Mouse (Mus musculus): Measurements from ENCODE around the gene Icam4.
"Not testable (repeated sequence)": the region's sequence is repeated elsewhere in the genome, so short reads cannot be mapped to it uniquely, and the experiment has no call there.

Icam4 gene

DNA sequence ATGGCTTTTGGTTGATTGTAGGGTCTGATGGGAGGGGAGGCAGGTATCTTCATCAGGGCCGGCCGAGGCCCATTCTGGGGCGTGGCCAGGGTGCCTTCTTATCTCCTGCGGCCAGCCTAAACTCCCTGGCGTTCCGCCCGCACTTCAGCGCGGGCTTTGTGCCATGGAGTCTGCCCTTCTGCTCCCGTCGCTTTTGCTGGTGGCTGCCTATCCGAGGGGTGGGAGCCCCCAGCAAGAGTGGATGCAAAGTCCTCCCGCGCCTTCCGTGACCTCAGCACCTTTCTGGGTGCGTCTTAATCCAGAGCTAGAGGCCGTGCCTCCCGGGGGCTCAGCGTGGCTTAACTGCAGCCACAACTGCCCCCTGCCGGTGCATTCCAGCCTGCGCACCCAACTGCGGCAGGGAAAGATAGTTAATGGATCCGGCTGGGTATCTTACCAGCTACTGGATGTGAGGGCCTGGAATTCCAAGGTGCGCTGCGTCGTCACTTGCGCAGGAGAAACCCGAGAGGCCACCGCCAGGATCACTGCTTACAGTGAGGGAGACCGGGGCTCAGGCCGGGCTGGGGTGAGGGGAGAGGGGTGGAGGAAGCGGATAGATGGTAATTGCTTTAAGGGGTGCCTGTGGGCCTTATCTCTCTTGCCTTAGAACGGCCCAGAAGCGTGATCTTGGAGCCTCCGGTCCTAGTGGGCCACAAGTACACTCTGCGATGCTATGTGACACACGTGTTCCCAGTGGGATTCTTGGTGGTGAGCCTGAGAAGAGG, at the start of gene Icam4:
Gene Icam4, plus strand, starts transcription at position 83 of the 764 bp plus-strand sequence.
- DNase-seq, result peak; percentile 38

DNA sequence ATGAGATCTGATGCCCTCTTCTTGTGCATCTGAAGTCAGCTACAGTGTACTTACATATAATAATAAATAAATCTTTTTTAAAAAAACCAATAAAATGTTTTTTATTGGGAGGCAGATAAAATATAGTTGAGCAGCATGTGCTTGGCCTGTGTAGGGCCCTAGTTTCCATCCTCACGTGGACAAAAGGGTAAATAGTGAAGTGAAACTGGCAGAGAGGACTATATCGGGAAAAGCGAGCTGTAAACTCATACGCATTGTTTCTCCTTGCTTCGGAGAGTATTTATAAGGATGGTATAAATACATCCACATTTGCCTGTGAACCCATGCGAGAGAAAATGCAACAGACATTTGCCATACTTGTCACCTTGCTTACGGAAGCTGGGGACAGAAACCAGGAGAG, 49.4 kb upstream of the Icam4 start:
- DNase-seq, result no peak

DNA sequence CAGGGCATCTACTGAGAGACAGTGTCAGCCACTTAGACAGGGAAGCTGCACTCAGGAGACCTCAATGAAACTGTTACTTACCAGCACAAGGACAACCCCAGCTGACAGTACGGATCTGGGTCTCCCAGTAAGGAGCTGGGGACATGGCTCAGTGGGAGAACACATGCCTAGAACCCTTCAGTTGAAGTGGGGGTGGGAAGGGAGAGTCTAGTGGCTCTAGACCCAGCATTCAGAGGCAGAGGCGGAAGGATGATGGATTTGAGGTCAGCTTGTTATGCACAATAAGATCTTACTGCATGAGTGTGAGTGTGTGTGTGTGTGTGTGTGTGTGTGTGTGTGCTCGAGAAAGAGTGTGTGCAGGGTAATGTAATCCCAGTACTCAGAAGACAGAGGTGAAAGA, 47.0 kb upstream of the Icam4 start:
- DNase-seq, result no peak

DNA sequence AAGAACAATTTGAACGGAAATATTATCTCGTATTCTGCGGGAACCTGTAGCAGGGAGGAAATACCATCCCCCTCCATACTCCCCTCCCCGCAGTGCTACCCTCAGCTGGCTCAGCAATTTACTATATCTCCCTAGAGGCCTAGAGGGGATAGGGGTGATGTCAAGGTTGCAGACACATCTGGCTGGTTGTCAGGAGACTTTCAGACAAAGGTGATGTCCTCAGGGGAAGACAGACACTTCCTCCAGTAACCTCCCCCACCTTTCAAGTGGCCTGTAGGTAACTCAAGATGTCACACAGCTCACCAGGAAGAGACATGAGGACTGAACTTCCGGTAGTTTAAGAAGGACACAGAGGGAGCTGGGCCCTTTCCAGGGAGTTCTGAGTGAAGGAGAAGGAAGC, 46.0 kb upstream of the Icam4 start:
- no peak for DNase-seq

DNA sequence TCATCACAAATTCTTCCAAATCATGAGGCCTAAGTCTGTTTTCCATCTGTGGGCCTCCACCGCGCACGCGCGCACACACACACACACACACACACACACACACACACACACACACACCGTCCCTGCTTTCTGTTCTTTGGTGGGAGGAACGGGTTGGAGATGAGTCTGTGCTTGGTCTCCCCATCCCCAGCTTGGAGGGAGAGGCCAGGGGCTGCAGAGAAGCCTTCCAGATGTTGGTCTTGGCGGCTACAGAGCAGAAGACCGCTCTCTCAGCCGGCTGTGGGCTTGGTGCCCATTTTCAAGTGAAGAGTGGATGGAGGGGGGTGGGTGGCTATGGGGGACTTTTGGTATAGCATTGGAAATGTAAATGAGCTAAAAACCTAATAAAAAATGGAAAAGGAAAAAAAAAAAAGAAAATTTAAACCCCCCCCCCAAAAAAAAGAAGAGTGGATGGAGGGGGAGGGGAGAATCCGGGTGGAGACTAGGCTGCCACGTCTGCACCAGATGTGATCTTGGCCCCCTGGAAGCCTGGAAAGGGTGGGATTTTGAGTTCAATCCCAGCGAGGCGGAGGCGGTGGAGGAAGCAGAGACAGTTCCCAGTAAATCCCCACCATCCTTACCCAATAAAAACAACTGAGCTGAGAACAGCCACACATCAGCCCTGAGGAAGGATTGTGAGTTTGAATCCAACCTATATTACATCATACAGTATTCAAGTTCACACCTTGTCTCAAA, 42.1 kb upstream of the Icam4 start:
- DNase-seq, result no peak

DNA sequence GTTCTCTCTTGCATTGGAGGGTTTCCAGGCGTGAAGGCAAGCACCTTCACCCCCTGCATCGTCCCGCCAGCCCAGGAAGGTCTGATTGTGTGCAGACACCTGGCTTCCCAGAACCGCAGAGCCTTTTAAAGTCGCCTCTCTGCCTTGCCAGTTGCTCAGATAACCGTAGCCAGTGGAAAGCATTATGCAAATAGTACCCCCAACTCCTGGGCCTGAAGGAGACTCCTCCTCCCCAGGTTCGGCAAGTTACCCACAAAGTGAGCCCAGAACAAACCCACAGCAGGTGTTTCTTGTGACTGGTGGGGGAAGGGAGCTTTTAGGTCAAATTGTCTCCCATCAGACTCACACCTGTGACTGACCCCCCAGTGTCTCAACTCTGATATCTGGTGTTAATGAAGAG, 41.2 kb upstream of the Icam4 start:
- no peak for DNase-seq

DNA sequence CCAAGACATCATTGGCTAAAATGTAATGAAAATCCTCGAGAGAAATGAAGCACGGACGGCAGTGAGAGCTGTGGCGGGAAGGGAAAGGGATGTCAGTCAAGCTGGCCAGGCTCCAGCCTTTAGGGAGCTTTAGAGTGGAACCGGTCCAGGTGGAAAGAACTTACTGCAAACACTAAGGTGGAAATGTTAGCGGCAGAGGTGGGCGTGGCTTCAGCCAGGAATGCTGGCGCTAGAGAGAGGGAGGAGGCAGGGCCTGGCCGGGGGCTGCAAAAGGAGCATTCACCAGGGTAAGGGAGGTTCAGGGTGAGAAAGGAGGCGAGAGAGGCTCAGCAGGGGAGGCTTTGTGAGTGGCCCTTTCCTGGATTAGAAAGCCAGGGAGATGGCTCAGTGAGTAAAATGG, 38.3 kb upstream of the Icam4 start:
- no peak for DNase-seq

DNA sequence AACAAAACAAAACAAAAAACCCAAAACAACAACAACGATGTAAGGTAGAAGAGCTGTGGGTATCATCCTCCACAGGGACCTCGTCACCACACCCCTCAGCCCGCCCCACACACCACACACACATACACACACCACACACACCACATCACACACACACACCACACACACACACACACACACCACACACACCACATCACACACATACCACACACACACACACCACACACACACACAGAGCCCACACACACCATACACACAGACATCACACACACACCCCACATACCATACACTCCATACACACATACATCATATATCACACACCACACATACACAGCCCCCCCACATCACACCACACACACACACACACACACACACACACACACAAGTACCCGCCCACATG, 37.6 kb upstream of the Icam4 start:
- DNase-seq, result no peak

DNA sequence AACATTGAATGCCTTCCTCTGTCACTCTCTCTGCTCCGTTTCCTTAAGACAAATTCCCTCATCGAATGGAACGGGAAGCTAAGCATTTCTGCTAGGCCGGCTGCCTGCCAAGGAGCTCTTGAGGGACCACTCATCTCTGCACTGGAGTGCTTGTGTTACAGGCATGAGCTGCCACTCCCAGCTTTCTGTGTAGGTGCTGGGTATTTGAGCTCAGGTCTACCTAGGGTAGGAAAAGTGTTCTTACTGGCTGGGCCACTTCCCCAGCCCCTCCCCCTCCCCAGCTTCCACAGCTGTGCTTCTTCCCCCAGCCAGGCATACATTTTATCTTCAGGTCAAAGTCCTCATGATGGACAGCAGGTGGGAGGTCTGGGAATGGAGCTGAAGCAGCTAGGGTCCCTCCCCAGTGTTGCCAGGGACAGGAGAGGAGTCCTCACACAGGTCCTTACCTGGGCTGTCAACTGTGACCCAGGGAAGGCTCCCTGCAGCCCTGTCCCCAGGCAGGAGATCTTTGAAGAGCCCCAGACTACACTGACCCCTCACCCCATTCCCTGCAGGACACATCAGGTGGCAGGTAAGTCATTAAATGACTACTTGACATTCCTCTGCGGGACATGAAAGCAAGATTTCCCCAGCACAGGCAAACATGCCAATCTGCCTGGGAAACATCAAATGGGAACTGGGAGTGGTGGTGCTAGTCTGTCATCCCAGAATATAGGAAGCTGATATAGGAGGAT, 35.8 kb upstream of the Icam4 start:
- DNase-seq, result no peak

DNA sequence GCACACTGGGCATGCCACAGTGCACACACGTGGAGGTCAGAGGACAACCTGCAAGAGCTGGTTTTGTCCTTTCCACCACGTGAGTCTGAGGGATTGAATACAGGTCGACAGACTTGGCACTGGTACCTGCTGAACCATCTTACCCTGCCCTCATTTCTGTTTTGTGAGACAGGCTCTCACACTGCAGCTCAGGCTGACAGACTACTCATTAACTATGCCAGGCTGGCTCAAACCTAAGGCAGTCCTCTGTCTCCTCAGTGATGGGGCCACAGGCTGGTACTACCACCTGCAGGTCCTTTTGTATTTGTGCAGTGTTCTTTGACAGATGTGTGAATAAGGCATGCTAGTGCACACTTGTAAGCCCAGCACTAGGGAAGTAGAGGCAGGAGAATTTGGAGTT, 34.1 kb upstream of the Icam4 start:
- DNase-seq, result no peak

DNA sequence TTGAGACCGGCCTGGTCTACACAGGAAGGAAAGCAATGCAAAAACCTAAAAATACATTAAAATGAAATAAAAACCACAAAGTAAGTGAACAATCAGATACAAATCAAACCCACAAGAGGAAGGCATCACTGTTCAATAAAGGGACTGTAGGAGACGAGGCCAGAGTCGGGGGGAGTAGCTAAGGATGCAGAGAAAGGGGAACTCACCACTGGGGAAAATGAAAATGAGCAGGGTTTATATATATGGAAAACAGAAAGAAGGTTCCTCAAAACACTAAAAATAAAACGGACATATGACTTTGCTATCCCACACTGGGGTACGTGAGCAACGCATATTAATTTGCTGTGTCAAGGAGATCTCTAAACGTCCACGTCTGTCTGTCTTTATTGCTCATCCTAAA, 32.1 kb upstream of the Icam4 start:
- DNase-seq, result no peak

DNA sequence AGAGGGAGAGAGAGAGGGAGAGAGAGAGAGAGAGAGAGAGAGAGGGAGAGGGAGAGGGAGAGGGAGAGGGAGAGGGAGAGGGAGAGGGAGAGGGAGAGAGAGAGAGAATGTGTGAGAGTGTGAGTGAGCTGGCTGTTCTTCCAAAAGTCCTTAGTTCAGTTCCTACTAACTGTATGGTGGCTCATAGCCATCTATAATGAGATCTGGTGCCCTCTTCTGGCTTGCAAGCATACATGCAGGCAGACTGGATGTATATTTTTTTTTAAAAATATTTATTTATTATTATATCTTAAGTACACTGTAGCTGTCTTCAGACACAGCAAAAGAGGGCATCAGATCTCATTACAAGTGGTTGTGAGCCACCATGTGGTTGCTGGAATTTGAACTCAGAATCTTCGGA, 30.8 kb upstream of the Icam4 start:
- DNase-seq, result not testable (repeated sequence)

DNA sequence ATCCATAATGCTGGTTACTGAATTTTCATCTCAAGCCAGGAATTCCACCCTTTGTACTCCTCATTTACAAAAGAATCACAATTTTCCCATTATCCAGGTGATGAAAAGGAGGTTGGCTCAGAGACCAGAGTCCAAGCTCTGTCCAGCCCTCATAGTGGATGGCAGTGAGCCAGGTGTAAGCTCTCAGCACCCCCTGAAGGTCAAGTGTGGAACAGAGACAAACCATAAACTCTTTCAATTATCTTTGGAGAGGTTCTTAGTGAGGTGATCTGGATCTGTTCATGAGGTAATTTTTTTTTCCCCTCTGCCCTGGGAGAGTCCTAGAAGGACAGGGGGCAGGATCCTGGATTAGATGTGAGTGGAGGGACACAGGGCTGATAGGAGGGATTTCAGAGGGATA, 28.4 kb upstream of the Icam4 start:
- DNase-seq, result no peak

DNA sequence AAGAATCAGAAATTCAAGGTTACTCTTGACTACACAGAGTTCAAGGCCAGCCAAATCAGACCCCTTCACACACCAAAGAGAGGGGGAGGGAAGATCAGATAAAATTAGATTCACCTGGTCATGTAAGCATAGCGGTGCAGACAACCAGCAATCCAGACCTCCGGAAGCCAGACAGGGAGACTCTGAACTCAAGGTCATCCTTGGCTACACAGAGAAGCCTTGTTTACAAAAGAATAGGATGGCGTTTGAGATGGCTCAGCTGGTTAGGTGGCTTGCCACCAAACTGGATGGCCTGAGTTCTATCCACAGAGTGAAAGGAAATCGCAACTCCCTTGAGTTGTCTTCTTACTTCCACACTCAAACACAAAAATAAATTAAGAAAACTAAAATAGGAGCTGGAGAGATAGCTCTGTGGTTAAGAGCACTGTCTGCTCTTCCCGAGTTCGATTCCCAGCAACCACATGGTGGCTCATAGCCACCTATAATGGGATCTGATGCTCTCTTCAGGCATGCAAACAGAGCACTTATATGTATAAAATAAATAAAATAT, 27.4 kb upstream of the Icam4 start:
- DNase-seq, result no peak

DNA sequence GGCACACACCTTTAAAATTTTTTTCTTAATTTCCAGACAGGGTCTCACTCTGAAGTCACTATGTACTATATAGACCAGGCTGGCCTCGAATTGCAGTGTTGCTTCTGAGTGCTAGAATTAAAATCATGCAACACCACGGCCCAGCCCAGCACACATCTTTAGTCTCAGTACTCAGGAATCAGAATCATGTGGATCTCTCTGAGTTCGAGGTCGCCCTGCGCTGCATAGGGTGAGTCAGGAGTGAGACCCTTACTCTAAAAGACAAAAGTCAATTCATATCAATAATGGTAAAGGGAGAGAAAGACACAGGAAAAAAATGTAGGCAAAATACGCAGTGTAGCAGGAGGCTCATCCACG, 26.9 kb upstream of the Icam4 start:
- no peak for DNase-seq

DNA sequence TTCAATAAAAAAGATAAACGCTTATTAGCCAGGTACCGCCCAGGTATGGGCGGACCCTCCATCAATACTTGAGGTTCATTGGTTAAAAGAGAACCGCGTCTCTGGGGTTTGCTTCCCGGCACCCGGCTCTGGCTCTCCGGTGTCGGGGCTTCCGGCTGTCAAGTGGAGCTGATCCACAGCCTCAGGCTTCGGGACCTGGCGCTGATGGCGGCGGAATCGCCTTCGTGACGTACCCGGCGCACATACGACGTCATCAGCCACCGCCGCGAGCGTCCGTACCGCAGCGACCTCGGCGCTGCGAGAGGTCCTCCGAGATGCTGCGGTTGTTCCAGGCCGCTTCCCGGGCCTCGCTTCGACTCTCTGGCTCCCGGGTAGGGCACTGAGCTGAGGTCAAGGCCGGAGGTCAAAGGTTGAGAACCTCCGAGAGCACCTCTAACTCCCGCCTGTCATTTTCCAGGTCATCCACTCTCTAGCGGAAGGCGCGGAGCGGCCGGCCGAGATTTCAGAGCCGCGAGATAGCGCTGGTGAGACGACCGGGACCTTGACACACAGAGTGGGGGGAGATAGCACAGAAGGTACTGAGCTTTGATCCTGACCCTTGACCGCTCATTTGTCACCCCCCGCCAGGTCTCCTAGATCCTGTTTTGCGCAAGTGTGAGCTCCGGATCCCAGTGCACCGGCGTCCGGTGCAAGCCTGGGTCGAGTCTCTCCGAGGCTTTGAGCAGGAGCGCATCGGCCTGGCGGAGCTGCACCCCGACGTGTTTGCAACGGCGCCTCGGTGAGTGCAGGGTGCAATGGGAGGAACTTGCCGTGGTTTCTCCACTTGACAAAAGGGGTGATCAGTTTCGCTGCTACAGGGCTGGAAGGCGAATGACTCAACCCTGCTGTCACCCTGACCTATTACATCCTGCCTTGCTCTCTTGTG, 26.3 kb upstream of the Icam4 start, which contains the start of gene Mrpl4:
Gene Mrpl4, plus strand, starts transcription at position 112 of the 925 bp plus-strand sequence.
- peak; percentile 84 for DNase-seq

DNA sequence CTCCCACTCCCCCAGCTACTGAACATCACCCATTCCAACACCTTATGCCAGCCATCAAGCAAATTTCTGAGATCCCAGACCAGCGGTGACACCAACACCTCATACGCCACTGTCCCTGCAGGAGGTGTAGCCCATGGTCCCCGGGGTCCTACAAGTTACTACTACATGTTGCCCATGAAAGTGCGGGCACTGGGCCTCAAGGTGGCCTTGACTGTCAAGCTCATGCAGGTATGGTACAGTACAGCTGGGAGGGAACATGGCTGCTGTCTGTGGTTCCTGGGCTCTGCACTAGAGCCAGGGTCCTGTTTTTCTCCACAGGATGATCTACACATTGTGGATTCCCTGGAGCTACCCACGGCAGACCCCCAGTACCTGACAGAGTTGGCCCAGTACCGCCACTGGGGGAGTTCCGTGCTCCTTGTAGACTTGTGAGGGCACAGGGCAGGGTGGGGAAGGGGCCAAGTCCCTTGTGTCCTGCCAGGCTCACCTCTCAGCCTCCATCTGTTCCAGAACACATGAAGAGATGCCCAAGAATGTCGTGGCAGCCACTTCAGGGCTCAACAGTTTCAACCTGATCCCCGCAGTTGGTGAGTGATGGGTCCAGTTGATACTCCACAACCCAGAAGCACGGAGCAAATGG, 21.7 kb upstream of the Icam4 start:
- no peak for DNase-seq

DNA sequence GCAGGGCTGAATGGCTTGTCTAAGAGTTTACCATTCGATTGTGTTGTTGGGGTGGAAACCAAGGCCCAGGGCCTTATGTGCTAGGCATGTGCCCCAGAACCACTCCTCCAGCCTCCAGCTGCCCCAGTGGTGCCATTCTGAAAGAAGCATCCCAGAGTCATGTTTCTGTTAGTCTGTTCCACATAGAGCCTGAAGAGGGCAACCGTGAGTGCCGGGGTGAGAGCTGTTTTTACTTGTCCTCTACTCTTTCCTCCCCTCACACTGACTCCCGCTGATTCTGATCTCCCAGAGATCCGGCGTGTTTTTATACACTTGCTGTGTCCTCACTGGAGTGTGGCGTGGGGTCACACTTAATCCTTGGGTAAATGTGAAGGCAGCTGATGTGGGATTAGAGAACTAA, 21.2 kb upstream of the Icam4 start:
- no peak for DNase-seq

DNA sequence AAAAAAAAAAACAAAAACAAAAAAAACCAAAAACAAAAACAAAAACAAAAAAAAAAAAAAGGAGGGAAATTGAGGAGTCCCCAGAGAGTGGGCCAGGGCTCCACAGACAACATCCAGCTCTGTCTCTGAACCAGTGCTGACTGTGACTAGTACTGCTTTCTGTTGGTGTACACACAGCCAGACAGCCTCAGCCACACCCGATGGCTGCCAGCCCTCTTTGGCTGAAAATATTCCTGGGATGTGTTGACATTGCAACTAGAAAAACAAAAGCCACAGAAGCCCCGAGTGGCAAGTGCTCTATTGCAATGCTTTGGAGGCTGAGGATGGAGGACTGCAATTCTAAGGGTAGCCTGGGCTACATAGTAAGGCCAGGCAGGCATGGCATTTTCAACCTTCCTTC, 18.8 kb upstream of the Icam4 start:
- no peak for DNase-seq

DNA sequence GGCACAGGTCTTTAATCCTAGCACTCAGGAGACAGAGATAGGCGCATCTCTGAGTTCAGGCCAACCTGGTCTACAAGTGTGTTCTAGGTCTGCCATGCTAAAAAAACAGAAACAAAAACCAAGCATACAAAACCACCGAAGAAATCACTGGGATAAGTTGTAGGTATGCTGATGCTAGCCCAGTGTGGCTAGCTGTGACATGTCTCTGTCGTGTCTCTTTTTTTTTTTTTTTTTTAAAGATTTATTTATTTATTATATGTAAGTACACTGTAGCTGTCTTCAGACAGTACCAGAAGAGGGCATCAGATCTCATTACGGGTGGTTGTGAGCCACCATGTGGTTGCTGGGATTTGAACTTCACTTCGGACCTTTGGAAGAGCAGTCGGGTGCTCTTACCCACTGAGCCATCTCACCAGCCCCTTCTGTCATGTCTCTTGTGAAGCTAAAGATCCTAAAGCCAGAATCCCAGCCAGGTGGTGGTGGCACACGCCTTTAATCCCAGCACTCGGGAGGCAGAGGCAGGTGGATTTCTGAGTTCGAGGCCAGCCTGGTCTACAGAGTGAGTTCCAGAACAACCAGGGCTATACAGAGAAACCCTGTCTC, 18.1 kb upstream of the Icam4 start:
- not testable (repeated sequence) for DNase-seq

DNA sequence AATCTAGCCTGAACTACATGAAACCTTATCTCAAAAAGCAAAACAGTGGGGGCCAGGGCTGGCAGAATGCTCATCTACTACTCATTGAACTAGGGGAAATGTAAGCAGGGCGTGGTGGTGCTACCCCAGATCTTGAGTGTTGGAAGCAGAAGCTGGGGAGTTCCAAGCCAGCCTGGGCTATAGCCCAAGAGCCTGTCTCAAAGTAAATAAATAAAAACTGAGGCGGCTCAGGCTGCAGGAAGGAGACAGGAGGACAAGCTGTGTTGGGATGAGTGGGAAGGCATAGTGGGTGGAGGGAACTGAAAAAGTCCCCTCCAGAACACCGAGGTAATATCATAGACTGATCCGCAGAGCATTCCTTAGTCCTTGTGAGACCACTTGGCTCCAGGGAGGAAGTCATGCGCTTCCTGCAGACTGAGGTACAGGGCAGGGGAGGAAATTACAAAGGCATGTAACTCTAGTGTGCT, 17.3 kb upstream of the Icam4 start:
- DNase-seq, result no peak
